Mouse (Mus musculus) right cerebral cortex, postnatal 14 days (tissue): ENCODE measurements around the gene Cd209a.
"Not testable (repeated sequence)": the region's sequence is repeated elsewhere in the genome, so short reads cannot be mapped to it uniquely, and the experiment has no call there.

Source experiments
- DNase-seq: peaks from one replicate; pipeline ENCODE4 v3.0.0; 2022

The Cd209a gene

GRCm38 (mm10) chr8:3748761-3749160 lies at the start of gene Cd209a:
Cd209a (minus strand) TSS chr8:3748984.
- no peak for DNase-seq

- DNase-seq, result not testable (repeated sequence)
Observed at GRCm38 (mm10) chr8:3768641-3769040, 19.9 kb upstream of the Cd209a start.

GRCm38 (mm10) chr8:3754261-3754850 lies 5.6 kb upstream of the Cd209a start:
- DNase-seq, result peak; percentile 68

- no peak for DNase-seq
Observed at GRCm38 (mm10) chr8:3736947-3737346, 11.8 kb downstream of the Cd209a start.

GRCm38 (mm10) chr8:3735599-3735998 lies 13.2 kb downstream of the Cd209a start:
- DNase-seq, result no peak

- no peak for DNase-seq
Observed at GRCm38 (mm10) chr8:3734084-3734483, 14.7 kb downstream of the Cd209a start.

- DNase-seq, result no peak
Observed at GRCm38 (mm10) chr8:3721041-3721440, 27.7 kb downstream of the Cd209a start.

- no peak for DNase-seq
Observed at GRCm38 (mm10) chr8:3720551-3720950, 28.2 kb downstream of the Cd209a start, which contains the start of gene Clec4g. Clec4g (minus strand) TSS chr8:3720651.

GRCm38 (mm10) chr8:3718559-3718958 lies 30.2 kb downstream of the Cd209a start:
- DNase-seq, result peak; percentile 71

- no peak for DNase-seq
Observed at GRCm38 (mm10) chr8:3717321-3717954, 31.3 kb downstream of the Cd209a start.

GRCm38 (mm10) chr8:3711646-3712045 lies 37.1 kb downstream of the Cd209a start:
- DNase-seq, result no peak

GRCm38 (mm10) chr8:3710312-3710711 lies 38.5 kb downstream of the Cd209a start:
- no peak for DNase-seq

GRCm38 (mm10) chr8:3707611-3708010 lies 41.2 kb downstream of the Cd209a start:
- DNase-seq, result no peak

- peak; percentile 22 for DNase-seq
Observed at GRCm38 (mm10) chr8:3705711-3706110, 43.1 kb downstream of the Cd209a start.

- DNase-seq, result no peak
Observed at GRCm38 (mm10) chr8:3701491-3701890, 47.3 kb downstream of the Cd209a start.

- DNase-seq, result no peak
Observed at GRCm38 (mm10) chr8:3694121-3694520, 54.7 kb downstream of the Cd209a start, which contains the start of gene Fcer2a. Fcer2a (minus strand) TSS chr8:3694175.
